Mouse (Mus musculus) liver, embryonic 16.5 days (tissue): ENCODE results near the gene Slc43a1. TPM values are rescaled to one million over a fixed set of nuclear protein-coding genes. Genes with fewer than 3 reads are reported as not detected.

Experiments used
- ATAC-seq: fragments of 200-750 bp; cut with Nextera tagmentation; 2 replicates; pipeline ENCODE4 v1.8.0; 2017; ENCODE audit warnings: low read depth, mild to moderate bottlenecking, moderate number of reproducible peaks, moderate library complexity
- H3K27ac ChIP-seq: fragments of 300-500 bp; sonication (generic); 2 replicates; pipeline ENCODE4 v1.5.1; 2014; ENCODE audit warnings: mild to moderate bottlenecking, low read length
- H3K27me3 ChIP-seq: fragments of 300-500 bp; sonication (generic); 2 replicates; pipeline ENCODE4 v1.6.1; 2014; ENCODE audit warnings: low read depth, low read length, mixed read lengths; ENCODE audit not compliant: control insufficient read depth, insufficient read depth
- H3K36me3 ChIP-seq: fragments of 300-500 bp; sonication (generic); 2 replicates; pipeline ENCODE4 v1.6.1; 2014; ENCODE audit warnings: mild to moderate bottlenecking; ENCODE audit not compliant: control insufficient read depth, insufficient read depth
- H3K4me1 ChIP-seq: fragments of 300-500 bp; sonication (generic); 2 replicates; pipeline ENCODE4 v1.6.1; 2014; ENCODE audit warnings: low read depth, low read length, mixed read lengths; ENCODE audit not compliant: control insufficient read depth
- H3K4me2 ChIP-seq: fragments of 300-500 bp; sonication (generic); 2 replicates; pipeline ENCODE4 v1.6.1; 2014; ENCODE audit warnings: low read depth, low read length, mixed read lengths
- H3K4me3 ChIP-seq: fragments of 300-500 bp; sonication (generic); 2 replicates; pipeline ENCODE4 v1.5.1; 2014; ENCODE audit warnings: low read depth, mild to moderate bottlenecking, low read length
- H3K9ac ChIP-seq: fragments of 300-500 bp; sonication (generic); 2 replicates; pipeline ENCODE4 v1.6.1; 2014; ENCODE audit warnings: low read depth, low read length
- H3K9me3 ChIP-seq: fragments of 300-500 bp; sonication (generic); replicated peaks from 2 replicates; pipeline ENCODE4 v1.6.1; 2016; ENCODE audit warnings: low read length; ENCODE audit not compliant: control insufficient read depth
- WGBS: fragments of 180-500 bp; shearing (Covaris S2); extraction: QIAGEN DNeasy Blood & Tissue Kit; methylation state at CpG from one replicate; pipeline ENCODE4 v1.1.7; 2014; ENCODE audit not compliant: insufficient replicate concordance; 5-methylcytosine and 5-hydroxymethylcytosine counted together
- polyA plus RNA-seq: library from polyadenylated mRNA; unstranded; fragments of >200 nt; fragmentation: Nextera tagmentation; extraction: Ambion mirVana; gene quantifications from 2 replicates; pipeline ENCODE4 v1.2.1, GENCODE M21; 2015

Slc43a1 gene
- polyA plus RNA-seq, 1 experiment from 2014 or later = 205 TPM

- no peak overlapping the region for H3K4me2 ChIP-seq
- H3K36me3 ChIP-seq = no peaks in the 10 kb centered on the region
- 29% methylated on average over 4 of the region's 4 CpGs for WGBS
- H3K9ac ChIP-seq = no peak overlapping the region
- peaks cover 30% of the 10 kb centered on the region for H3K4me1 ChIP-seq
- ATAC-seq = no peak
- H3K9me3 ChIP-seq = no peaks in the 10 kb centered on the region
- no peak overlapping the region for H3K4me3 ChIP-seq
- peaks cover 89% of the 10 kb centered on the region for H3K27me3 ChIP-seq
- no peak overlapping the region for H3K27ac ChIP-seq
Measured at GRCm38 (mm10) chr2:84884611-84885010, 46.0 kb downstream of the Slc43a1 start.

GRCm38 (mm10) chr2:84885084-84886055, 46.7 kb downstream of the Slc43a1 start:
- Histone ChIP-seq H3K4me3 (no peak overlapping the region), H3K9ac (no peak overlapping the region), H3K27me3 (peaks cover 92% of the 10 kb centered on the region), H3K4me1 (peaks cover 31% of the 10 kb centered on the region), H3K4me2 (no peak overlapping the region), H3K36me3 (no peaks in the 10 kb centered on the region), H3K9me3 (no peaks in the 10 kb centered on the region), H3K27ac (no peak overlapping the region)
- ATAC-seq = no peak
- 10% methylated on average over 22 of the region's 23 CpGs for WGBS

- Histone ChIP-seq H3K4me1 (peaks cover 31% of the 10 kb centered on the region), H3K27me3 (peaks cover 97% of the 10 kb centered on the region), H3K4me2 (peak within 1 kb of the TSS; percentile 66), H3K27ac (no peak within 1 kb of the TSS), H3K4me3 (peak within 1 kb of the TSS; percentile 53), H3K9me3 (no peaks in the 10 kb centered on the region), H3K9ac (no peak within 1 kb of the TSS; the same call in 1 of the 2 replicates), H3K36me3 (no peaks in the 10 kb centered on the region)
- 1% methylated on average over 33 of the region's 35 CpGs for WGBS
- no peak for ATAC-seq
Measured at GRCm38 (mm10) chr2:84886234-84886731, 47.6 kb downstream of the Slc43a1 start, which contains the start of gene Rtn4rl2. Rtn4rl2 (minus strand) TSS chr2:84886710.

GRCm38 (mm10) chr2:84886821-84887281, 48.2 kb downstream of the Slc43a1 start:
- ATAC-seq = no peak
- Histone ChIP-seq H3K27me3 (peaks cover 95% of the 10 kb centered on the region), H3K27ac (no peak overlapping the region), H3K4me2 (peak overlapping the region; percentile 66), H3K4me1 (peaks cover 31% of the 10 kb centered on the region), H3K36me3 (no peaks in the 10 kb centered on the region), H3K9ac (no peak overlapping the region), H3K9me3 (no peaks in the 10 kb centered on the region), H3K4me3 (peak overlapping the region; percentile 53)
- WGBS = under 1% methylated on average over 33 of the region's 39 CpGs

- Histone ChIP-seq H3K9me3 (no peaks in the 10 kb centered on the region), H3K36me3 (no peaks in the 10 kb centered on the region), H3K4me1 (peaks cover 30% of the 10 kb centered on the region), H3K9ac (no peak overlapping the region; the same call in 1 of the 2 replicates), H3K27me3 (peaks cover 94% of the 10 kb centered on the region), H3K4me2 (peak overlapping the region; percentile 66), H3K4me3 (peak overlapping the region; percentile 53), H3K27ac (no peak overlapping the region)
- under 1% methylated on average over 58 of the region's 58 CpGs for WGBS
- ATAC-seq = no peak
Measured at GRCm38 (mm10) chr2:84887411-84888271, 49.0 kb downstream of the Slc43a1 start.

GRCm38 (mm10) chr2:84888657-84889315, 50.1 kb downstream of the Slc43a1 start:
- no peak for ATAC-seq
- peaks cover 86% of the 10 kb centered on the region for H3K27me3 ChIP-seq

GRCm38 (mm10) chr2:84889316-84890044, 50.8 kb downstream of the Slc43a1 start:
- 16% methylated on average over 14 of the region's 14 CpGs for WGBS
- Histone ChIP-seq H3K4me3 (no peak overlapping the region; the same call in 1 of the 2 replicates), H3K4me2 (no peak overlapping the region), H3K9me3 (no peaks in the 10 kb centered on the region), H3K9ac (no peak overlapping the region), H3K27ac (no peak overlapping the region), H3K36me3 (no peaks in the 10 kb centered on the region), H3K27me3 (peaks cover 80% of the 10 kb centered on the region), H3K4me1 (peaks cover 27% of the 10 kb centered on the region)
- no peak for ATAC-seq

More at GRCm38 (mm10) chr2:84888657-84889315, 50.1 kb downstream of the Slc43a1 start:
- Histone ChIP-seq H3K4me2 (peak overlapping the region; percentile 46), H3K9me3 (no peaks in the 10 kb centered on the region), H3K36me3 (no peaks in the 10 kb centered on the region), H3K4me1 (peaks cover 27% of the 10 kb centered on the region), H3K9ac (no peak overlapping the region), H3K27ac (no peak overlapping the region), H3K4me3 (no peak overlapping the region; the same call in 1 of the 2 replicates)
- 6% methylated on average over 28 of the region's 28 CpGs for WGBS

GRCm38 (mm10) chr2:84890045-84890340, 51.3 kb downstream of the Slc43a1 start:
- no peak overlapping the region for H3K4me3 ChIP-seq
- no peak overlapping the region for H3K4me2 ChIP-seq
- H3K36me3 ChIP-seq = no peaks in the 10 kb centered on the region
- peak; percentile 49 for ATAC-seq
- H3K27me3 ChIP-seq = peaks cover 74% of the 10 kb centered on the region
- no peak overlapping the region for H3K27ac ChIP-seq
- peaks cover 27% of the 10 kb centered on the region for H3K4me1 ChIP-seq
- H3K9me3 ChIP-seq = no peaks in the 10 kb centered on the region
- no peak overlapping the region for H3K9ac ChIP-seq
- WGBS = under 1% methylated on average over 5 of the region's 5 CpGs
